Mouse (Mus musculus): Measurements from ENCODE around the gene Lrrd1. TPM values are rescaled to one million over a fixed set of nuclear protein-coding genes. Genes with fewer than 3 reads are reported as not detected.

The Lrrd1 gene
- total and polyA plus RNA-seq, 3 experiments = 0.04 to 0.11 TPM; not detected in 1

DNA sequence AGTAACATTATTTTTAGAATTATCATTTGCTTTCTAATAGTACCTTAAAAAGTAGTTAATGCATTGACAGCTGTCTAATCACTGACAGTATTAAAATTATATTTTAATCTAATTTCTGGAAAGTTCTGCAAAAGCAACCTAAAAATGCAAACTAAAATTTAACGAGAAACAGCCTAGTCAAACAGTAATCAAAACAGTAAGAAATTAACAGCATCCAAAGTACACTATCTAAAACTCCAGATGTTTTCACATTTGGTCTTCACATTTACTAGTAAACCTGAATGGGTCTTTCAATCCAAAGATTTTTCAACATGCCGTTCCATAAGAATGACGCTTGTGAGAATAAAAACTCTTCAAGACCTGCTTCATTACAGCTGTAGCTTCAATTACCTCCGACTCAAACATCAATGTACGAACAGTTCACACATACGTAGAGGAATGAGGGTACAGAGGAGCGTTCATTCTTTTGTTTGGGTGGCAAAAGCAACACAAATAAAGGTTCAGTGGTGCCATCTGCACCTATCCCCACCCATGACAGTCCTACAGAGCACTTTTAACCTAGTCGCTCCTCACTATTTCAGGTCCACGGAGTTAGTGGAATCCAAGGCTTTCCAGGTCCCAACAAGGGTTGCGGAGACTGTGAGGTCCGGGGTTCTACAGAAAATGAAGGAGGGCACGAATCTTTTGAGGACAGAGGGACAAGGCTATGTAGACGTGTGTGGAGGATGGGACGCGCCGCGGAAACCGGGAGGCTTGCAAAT lies 43.1 kb upstream of the Lrrd1 start:
- no peaks in the 10 kb centered on the region for H3K9me3 ChIP-seq (replicated peaks; ENCODE audit: insufficient read depth, low read length)
- H3K4me3 ChIP-seq (ENCODE audit: control insufficient read depth in 1 of 2, insufficient read depth in 1 of 2, low read depth in 2 of 2, low read length in 2 of 2) = peak overlapping the region; percentile 84 to 90
- peaks cover 9 to 12% of the 10 kb centered on the region in 2 experiments for H3K4me1 ChIP-seq (ENCODE audit: control insufficient read depth in 1 of 2, insufficient read depth in 2 of 2, low read length in 2 of 2)
- peaks cover 54% of the 10 kb centered on the region for H3K79me2 ChIP-seq (ENCODE audit: control insufficient read depth, insufficient read depth, low read length, poor library complexity)
- H3K9ac ChIP-seq (ENCODE audit: control insufficient read depth, low read depth, low read length, poor library complexity, severe bottlenecking) = peak overlapping the region; percentile 97
- H3K27me3 ChIP-seq (ENCODE audit: control insufficient read depth in 1 of 2, insufficient read depth in 2 of 2, low read length in 2 of 2) = no peaks in the 10 kb centered on the region
- H3K36me3 ChIP-seq (ENCODE audit: control insufficient read depth in 1 of 2, insufficient read depth in 2 of 2, low read length in 2 of 2) = peaks cover 2 to 30% of the 10 kb centered on the region in 2 experiments; a peak in 3 of 4 replicates
- peak overlapping the region; percentile 86 for H3K27ac ChIP-seq (ENCODE audit: control insufficient read depth, low read depth, low read length)
- DNase-seq (ENCODE audit: low read depth, low spot score) = peak; percentile 59
- TF ChIP-seq CHD1 (IDR thresholded peaks at IDR 0.05; ENCODE audit: low read depth, low read length) (0 out of 2 replicates have a peak, but pooled peaks have one; percentile 60), MYC (IDR thresholded peaks at IDR 0.05; ENCODE audit: low read depth, low read length) (no peak), TBP (IDR thresholded peaks at IDR 0.05; ENCODE audit: low read depth, low read length) (no peak), MXI1 (IDR thresholded peaks at IDR 0.05; ENCODE audit: low read depth, low read length) (peak; percentile 38; the same call in 1 of the 2 replicates)

DNA sequence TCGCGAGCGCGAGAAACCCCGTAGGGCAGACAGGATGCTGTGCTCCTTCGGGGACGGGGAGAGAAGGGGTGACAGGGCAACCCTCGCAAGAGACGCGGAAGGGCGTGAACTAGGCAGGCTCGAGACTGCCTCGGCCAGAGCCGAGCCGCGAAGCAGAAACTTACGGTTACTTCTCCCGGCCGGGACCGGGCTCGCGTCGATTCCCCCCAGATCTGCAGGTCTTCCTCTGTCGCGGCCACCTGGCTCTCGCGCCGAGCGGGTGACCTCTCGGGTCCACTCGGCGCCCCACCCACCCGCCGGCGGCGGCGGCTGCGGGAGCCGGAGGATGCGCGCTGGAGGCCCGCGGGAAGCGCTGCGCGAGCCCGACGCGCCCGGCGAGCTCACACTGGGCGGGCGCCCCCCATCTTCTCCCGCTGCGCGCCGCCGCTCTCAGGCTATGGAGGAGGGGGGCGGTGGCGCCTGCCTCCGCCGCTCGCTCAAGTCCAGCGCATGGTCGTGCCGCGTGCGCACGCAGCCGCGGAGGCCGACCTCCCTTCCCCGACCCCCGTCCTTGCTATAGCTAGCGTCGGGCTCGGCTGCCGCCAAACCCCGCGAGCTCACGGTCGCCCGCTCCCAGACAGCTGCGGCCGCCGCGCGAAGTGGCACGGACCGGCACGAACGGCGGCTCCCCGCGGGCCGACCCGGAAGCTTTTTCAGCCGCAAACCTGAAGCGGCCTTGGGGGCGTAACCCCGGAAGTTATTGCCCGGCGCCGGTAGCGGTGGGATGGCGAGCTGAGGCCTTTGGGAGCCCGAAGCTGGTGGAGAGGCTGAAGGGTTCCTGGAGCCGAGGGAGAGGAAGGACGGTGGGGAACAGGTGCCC lies 42.3 kb upstream of the Lrrd1 start, which contains the start of the genes Ankib1 and Krit1:
Gene Ankib1 (minus strand): TSS at position 493 of the 859 bp plus-strand sequence.
Gene Krit1 (plus strand): TSS at position 752 of the 859 bp plus-strand sequence.
- H3K4me1 ChIP-seq (ENCODE audit: control insufficient read depth in 1 of 2, insufficient read depth in 2 of 2, low read length in 2 of 2) = peaks cover 9 to 12% of the 10 kb centered on the region in 2 experiments
- no peaks in the 10 kb centered on the region for H3K9me3 ChIP-seq (replicated peaks; ENCODE audit: insufficient read depth, low read length)
- H3K79me2 ChIP-seq (ENCODE audit: control insufficient read depth, insufficient read depth, low read length, poor library complexity) = peaks cover 52% of the 10 kb centered on the region
- H3K27ac ChIP-seq (ENCODE audit: control insufficient read depth, low read depth, low read length) = peak within 1 kb of the TSS; percentile 86
- peak within 1 kb of the TSS; percentile 84 to 90 for H3K4me3 ChIP-seq (ENCODE audit: control insufficient read depth in 1 of 2, insufficient read depth in 1 of 2, low read depth in 2 of 2, low read length in 2 of 2)
- H3K27me3 ChIP-seq (ENCODE audit: control insufficient read depth in 1 of 2, insufficient read depth in 2 of 2, low read length in 2 of 2) = no peaks in the 10 kb centered on the region
- H3K9ac ChIP-seq (ENCODE audit: control insufficient read depth, low read depth, low read length, poor library complexity, severe bottlenecking) = peak within 1 kb of the TSS; percentile 97
- peaks cover 2 to 30% of the 10 kb centered on the region in 2 experiments for H3K36me3 ChIP-seq (ENCODE audit: control insufficient read depth in 1 of 2, insufficient read depth in 2 of 2, low read length in 2 of 2)
- DNase-seq (ENCODE audit: low read depth, low spot score) = peak; percentile 91
- TF ChIP-seq ZKSCAN1 (IDR thresholded peaks at IDR 0.05; ENCODE audit: low read depth, low read length) = no peak
- TF ChIP-seq UBTF (IDR thresholded peaks at IDR 0.05; ENCODE audit: borderline replicate concordance, insufficient read depth, low read depth, low read length) = no peak; the same call in 1 of the 2 replicates
- no peak for TF ChIP-seq TAL1 (IDR thresholded peaks at IDR 0.05; ENCODE audit: low read length)
- no peak for TF ChIP-seq MAFK (IDR thresholded peaks at IDR 0.05; ENCODE audit: borderline replicate concordance, low read depth, low read length)
- TF ChIP-seq HCFC1 (IDR thresholded peaks at IDR 0.05; ENCODE audit: low read depth, low read length) = peak; percentile 92
- TF ChIP-seq ZMIZ1 (IDR thresholded peaks at IDR 0.05; ENCODE audit: low read depth, low read length) = peak; percentile 76
- TF ChIP-seq BHLHE40 (IDR thresholded peaks at IDR 0.05; ENCODE audit: borderline replicate concordance, low read depth, low read length) = no peak
- no peak for TF ChIP-seq ZNF384 (IDR thresholded peaks at IDR 0.05; ENCODE audit: low read depth, low read length)
- peak; percentile 73 to 92 for TF ChIP-seq POLR2A (IDR thresholded peaks at IDR 0.05; ENCODE audit: control insufficient read depth in 1 of 2, insufficient read depth in 1 of 2, low read depth in 1 of 2, low read length in 2 of 2, poor library complexity in 1 of 2)
- peak; percentile 29; the same call in 1 of the 2 replicates for TF ChIP-seq RCOR1 (IDR thresholded peaks at IDR 0.05; ENCODE audit: low read depth, low read length)
- TF ChIP-seq MEF2A (IDR thresholded peaks at IDR 0.05; ENCODE audit: extremely low read depth, insufficient replicate concordance, low read depth, low read length, poor library complexity, severe bottlenecking) = no peak
- TF ChIP-seq ZC3H11A (IDR thresholded peaks at IDR 0.05; ENCODE audit: low read depth, low read length) = no peak
- no peak for TF ChIP-seq MYB (IDR thresholded peaks at IDR 0.05; ENCODE audit: low read depth, low read length)
- peak; percentile 58; the same call in 1 of the 2 replicates for TF ChIP-seq TBP (IDR thresholded peaks at IDR 0.05; ENCODE audit: low read depth, low read length)
- TF ChIP-seq NRF1 (IDR thresholded peaks at IDR 0.05; ENCODE audit: insufficient read depth, low read depth, low read length, poor library complexity, severe bottlenecking) = peak; percentile 55; the same call in 1 of the 2 replicates
- TF ChIP-seq CTCF (IDR thresholded peaks at IDR 0.05 in 2 of 3, conservative IDR thresholded peaks at IDR 0.05 in 1 of 3; ENCODE audit: control insufficient read depth in 1 of 3, insufficient read depth in 1 of 3, low read depth in 2 of 3, low read length in 3 of 3, poor library complexity in 1 of 3, severe bottlenecking in 1 of 3) = no peak
- peak; percentile 27; the same call in 1 of the 2 replicates for TF ChIP-seq MAX (IDR thresholded peaks at IDR 0.05; ENCODE audit: low read length)
- TF ChIP-seq USF2 (IDR thresholded peaks at IDR 0.05; ENCODE audit: borderline replicate concordance in 1 of 2, insufficient read depth in 1 of 2, low read depth in 1 of 2, low read length in 2 of 2) = no peak
- TF ChIP-seq EP300 (IDR thresholded peaks at IDR 0.05; ENCODE audit: low read depth in 1 of 2, low read length in 2 of 2) = peak in 1 of 2 experiments; percentile 34; a peak in 1 of 4 replicates
- TF ChIP-seq GATA1 (IDR thresholded peaks at IDR 0.05; ENCODE audit: low read depth, low read length) = no peak
- TF ChIP-seq KAT2A (conservative IDR thresholded peaks at IDR 0.05; ENCODE audit: low read depth, low read length) = peak; percentile 84; the same call in 1 of the 2 replicates
- peak; percentile 80 for TF ChIP-seq MAZ (IDR thresholded peaks at IDR 0.05; ENCODE audit: low read depth, low read length)
- no peak for TF ChIP-seq RAD21 (IDR thresholded peaks at IDR 0.05; ENCODE audit: low read depth, low read length)
- no peak for TF ChIP-seq SMC3 (IDR thresholded peaks at IDR 0.05; ENCODE audit: low read depth, low read length)
